Mouse (Mus musculus) common myeloid progenitor, adult 5-6 weeks (primary cell): ENCODE results near the gene Nkd1. TPM values are rescaled to one million over a fixed set of nuclear protein-coding genes. Genes with fewer than 3 reads are reported as not detected.

Source experiments
- ATAC-seq: replicated peaks from 2 replicates; pipeline ENCODE4 v1.8.0; 2016; ENCODE audit warnings: low read depth, mild to moderate bottlenecking, moderate TSS enrichment, inconsistent platforms; ENCODE audit not compliant: poor library complexity, severe bottlenecking
- total RNA-seq: library from RNA; stranded (forward); fragments of 200-1000, 187-1606 nt; gene quantifications from 2 replicates; pipeline ENCODE4 v1.2.3, GENCODE M21; 2017

Nkd1 gene
- total RNA-seq, 1 experiment from 2014 or later: not detected

DNA sequence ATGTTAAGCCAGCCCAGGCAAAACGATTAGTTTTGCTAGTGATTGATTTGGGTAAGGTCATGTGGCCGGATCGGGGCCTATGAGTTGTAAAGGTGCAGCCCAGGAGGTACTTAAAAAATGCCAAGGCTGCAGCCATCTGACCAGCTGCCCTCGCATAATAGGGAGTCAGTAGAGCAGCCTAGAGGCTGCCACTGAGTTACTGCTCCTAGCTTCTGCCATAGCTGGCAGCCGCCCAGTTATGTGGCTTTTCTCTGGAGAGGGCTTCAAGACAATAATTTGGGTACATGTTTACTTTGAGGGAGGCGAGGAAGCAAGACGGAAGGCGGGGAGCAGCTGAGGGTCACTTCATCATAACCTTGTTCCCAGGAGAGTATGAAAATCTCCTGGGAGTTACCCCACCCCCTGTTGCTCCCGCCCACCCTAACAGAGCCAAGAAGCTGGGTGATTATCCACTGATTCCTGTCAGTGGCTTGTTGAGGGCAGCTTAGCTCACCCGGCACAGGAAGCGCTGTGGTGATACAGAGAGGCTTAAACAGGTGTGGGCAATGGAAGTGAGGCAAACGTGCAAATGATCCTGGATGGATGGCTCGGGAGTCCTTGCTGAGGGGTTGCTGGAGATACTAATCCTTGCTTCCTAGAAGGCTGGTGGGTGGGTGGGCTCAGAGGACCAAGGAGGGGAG is 84.3 kb downstream of the Nkd1 start:
- ATAC-seq: peak; percentile 57

DNA sequence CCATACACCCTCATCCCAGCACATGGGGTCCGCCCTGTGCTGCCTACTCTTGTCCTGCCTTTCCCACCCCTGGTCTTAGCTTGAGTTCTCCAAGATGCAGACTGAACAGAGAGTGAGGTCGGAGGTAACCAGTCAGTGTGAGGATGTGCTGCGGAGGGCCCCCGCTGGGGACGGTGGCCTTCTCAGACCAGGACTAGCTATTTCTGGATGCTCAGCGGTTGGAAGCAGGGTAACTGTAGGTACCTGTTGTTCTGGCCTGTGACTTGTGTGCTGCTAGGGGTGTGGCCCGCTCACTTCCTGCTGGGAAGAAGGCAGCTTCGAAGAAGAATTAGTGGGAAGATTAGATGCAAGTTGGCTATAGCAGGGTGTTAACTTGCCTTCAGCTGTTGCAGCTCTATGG is 87.9 kb downstream of the Nkd1 start:
- ATAC-seq: no peak

DNA sequence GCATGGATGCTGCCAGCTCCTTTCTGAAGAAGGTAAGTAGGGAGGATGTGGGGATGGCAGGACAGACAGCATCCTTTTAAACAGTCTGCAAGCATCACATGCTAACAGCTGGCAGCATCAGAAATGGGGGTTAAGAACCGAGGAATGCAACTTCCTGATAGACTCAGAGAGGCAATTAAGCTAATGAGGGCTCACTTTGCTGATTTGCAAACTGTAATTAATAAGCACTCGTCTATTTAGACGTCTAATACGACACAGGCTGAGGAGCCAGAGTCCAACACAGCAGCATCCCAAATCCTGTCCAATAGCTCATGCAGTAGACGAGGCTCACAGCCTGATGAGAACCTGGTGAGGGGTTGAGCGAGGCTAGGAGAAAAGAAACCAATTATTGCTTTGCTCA is 89.1 kb downstream of the Nkd1 start:
- no peak for ATAC-seq

DNA sequence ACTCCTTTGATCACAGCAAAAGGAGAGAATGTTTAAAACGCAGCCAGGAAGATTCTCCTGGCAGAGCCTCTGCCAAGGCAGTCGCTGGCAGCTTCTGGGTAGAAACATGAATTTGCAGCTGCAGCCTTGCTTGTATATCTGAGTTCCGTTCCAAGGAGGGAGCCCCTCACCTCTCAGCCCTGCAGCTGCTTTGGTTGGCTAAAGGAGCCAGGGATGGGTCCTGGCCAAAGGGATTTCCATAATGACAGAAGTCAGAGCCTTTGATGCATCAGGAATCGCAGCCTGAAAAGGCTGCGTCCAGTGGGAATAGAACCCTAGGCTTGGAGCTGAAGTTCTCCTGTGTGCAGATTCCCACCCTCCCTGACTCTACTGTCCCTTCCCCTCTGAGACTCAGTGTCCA is 93.8 kb downstream of the Nkd1 start:
- ATAC-seq: no peak

DNA sequence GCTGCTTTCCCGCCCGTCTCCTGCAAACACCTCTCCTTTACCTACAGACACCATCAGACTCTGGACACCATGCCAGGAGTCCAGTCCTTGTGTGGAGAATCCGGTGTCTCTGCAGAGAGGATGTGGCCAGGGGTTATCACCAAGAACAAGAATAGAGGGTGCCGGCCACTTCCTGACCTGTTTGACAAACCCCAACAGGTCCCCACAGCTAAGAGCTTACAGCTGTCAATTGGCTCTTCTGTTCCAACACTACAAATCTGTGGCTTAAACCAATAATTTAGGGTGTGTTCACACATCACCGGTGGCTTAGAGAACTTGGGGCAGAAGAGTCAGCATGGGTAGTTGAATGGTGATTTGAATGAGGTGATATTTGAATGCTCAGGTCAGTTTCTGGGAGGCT is 97.5 kb downstream of the Nkd1 start:
- ATAC-seq: peak; percentile 43

DNA sequence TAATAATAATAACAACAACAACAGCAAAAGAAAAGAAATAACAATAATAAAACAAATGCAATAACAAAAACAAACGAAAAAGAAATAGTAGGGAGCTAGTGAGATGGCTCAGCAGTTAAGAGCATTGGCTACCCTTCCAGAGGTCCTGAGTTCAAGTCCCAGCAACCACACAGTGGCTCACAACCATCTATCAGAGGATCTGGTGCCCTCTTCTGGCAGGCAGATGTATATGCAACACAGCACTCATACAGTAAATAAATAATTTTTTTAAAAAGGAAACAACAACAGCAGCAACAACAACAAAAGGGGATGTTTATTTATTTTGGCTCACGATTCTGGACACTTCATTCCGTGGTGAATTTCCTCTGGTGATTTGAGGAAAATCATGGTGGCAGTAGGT is 98.4 kb downstream of the Nkd1 start:
- no peak for ATAC-seq

DNA sequence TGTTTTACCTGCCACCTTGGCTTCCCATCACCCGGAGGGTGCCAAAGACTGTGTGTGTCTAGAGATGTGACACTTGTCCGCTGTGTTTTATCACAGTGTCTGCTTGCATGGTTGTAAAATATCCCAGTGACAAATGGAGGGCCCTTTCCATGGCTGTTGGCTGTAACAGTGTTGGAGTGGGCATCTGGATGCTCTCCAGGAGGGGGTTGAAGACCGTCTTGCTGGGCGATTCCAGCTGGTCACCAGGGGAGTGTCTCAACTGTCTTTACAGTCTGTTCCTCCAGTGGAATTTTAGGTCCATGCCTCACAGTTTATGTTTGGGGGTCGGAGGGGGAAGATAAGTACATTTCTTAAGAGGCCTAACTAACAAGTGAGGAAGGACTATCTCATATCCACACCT is 99.8 kb downstream of the Nkd1 start:
- ATAC-seq: no peak

DNA sequence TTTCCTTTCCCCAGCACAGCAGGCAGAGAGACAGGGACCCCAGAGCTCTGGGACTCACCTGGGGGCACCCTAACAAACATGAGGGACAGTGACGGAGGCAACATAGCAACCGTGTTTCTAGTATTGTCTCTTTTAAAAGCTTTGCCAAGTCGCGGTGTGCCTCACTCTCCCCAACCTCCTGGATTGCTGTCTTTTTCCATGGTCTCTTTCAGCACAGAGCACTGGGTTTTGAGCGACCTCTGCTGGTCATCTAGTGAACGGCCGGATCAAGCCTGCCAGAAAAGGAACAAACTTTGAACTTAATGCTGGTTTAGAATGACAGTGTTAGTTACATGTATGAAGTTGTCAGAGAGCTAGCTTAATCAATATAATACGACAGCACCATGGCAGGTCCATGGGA is 100.3 kb downstream of the Nkd1 start:
- peak; percentile 77 for ATAC-seq

DNA sequence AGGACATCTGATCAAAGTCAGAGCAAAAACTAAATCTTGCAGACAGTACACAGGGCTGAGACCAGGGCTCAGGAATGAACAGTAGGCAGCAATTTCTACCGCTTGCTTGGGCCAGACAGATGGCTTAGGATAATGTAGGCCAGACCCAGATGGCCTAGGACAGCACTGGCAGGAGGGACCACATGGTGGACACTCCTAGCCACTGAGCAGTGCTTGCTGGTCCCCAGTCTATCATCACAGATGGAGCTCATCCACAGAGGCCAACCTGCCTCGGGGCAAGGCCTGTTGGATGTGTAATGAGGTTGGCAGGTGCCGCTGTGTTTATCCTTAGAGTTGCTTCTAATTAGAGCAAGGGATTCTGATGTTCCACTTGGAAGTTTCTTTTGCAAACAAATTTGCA is 102.2 kb downstream of the Nkd1 start:
- ATAC-seq: no peak

DNA sequence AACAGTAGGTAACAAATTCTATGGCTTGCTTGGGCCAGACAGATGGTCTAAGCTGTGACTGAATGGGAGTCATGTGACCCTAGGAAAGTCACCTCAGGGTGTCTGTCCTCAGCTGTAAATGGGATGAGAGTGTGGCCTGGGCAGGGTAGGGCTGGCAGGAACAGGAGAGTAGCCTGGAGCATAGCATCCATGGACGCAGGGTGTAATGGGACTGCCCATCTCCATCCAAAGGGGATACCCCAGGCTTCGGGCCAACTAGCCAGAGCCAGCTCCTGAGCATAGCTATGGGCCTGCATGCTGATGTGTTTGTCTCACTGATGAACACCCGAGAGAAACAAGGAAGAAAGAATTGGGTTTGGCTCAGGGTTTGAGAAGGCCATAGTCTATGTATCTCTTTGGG is 103.1 kb downstream of the Nkd1 start:
- no peak for ATAC-seq

DNA sequence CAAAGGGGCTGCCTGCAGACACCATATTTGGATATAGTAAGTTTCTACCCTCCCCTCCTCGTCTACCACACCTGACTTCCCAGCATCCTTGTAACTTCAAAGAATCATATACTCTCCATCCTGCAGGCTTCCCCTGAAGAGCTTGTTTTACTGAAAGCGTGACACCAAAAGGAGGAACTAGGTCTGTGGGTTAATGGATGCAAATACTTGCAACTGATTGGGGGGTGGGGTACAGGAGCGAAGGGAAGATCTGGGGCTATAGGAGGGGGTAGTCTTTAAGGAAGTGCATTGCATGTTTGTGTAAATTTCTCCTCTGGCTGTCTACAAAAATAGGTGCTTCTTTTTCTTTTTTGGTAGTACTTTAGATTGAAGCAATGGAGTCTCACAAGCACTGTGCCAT is 105.3 kb downstream of the Nkd1 start:
- 0 out of 2 replicates have a peak, but pooled peaks have one; percentile 43 for ATAC-seq

DNA sequence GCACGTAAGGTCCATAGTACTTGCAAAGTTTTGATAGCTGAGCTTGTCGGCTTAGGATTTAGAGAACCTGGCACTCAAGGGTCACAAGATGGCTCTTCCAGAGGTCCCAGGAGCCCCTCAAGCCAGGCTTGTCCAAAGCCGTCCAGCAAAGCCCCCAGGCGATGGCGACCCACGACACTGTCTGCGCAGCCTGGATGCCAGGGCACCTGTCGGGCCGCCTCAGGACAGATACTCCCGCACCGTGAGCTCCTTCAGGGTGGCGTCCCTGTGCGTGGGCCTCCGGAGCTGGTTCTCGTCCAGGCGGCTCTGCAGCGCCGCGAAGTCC is 105.7 kb downstream of the Nkd1 start:
- ATAC-seq: no peak

DNA sequence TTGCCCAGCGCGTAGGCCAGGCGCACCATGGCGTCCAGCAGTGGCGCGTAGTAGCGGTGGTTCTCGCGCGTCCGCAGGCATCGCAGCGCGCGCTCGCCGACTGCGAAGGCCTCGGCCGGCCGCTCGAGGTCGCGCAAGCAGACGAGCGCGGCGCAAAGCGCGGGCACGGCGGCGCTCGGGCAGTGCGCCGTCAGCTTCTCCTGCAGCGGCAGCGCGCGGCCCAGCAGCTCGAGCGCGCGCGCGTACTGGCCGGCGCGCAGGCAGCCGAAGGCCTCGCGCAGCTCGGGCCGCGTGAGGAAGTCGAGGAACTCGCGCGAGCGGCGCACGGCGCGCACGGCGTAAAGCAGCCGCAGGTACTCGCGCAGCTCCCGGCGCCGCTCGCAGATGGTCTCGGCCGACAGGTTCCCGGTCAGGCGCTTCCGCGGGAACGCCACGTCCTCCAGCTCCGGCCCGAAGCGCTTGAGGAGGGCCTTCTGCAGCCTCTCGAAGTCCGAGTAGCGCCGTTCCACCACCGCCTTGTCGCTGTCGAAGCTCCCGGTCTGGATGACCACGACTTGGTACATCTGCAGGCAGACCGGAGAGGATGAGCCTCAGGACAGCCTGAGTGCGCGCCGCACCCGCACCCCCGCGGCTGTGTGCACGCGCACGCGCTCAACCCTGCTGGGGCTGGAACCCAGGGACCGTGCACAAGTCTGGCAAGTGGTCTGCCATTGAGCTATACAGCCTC is 106.3 kb downstream of the Nkd1 start:
- ATAC-seq: no peak

DNA sequence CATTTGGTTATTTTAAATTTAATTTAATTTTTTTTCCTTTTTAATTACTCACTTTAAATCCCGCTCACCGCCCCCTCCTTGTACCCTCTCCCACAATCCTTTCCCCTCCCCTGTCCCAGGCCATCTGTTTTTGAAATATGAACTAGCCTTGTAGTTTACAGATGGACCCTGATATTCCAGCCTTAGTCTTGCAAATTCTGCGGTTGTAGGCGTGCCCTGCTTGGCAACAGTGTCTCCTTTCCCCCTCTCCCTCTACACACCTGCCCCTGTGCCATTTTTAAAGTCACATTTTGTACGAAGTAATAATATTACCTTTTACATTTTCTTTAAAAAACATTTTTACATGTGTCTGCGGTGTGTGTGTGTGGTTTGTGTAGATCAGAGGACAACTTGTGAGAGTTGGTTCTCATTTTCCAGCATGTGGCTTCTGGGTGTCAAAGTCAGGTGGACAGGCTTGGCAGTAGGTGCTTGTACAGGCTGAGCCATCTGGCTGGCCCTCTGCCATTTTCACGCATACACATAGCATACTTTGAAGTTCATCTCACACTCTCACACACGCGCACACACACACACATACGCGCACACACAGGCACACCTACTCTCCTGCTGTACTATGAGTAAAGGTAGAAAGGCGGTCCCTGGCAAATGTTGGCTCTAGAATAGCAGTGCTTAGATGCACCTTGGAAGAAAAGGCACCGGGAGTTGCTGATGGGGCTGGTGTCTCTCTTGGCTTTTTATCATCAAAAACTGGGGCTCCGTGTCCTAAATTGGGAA is 107.0 kb downstream of the Nkd1 start:
- no peak for ATAC-seq

DNA sequence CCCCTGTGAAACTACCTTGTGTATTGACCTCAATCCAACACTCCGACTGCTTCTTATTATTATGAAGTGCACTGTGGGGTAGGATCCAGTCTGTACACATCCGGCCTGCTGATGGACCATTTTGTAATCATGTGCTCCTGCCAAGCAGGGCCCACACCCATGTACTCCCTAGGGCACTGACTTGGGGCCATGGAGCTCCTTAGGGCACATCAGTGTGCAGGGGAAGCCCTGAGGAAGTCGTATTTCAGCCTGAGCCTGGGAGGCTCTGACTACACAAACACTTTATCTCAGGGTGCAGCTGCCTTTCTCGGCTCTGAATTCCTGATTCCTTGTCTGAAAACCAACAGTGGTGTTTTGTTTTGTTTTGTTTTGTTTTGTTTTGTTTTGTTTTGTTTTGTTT is 109.1 kb downstream of the Nkd1 start:
- ATAC-seq: no peak

DNA sequence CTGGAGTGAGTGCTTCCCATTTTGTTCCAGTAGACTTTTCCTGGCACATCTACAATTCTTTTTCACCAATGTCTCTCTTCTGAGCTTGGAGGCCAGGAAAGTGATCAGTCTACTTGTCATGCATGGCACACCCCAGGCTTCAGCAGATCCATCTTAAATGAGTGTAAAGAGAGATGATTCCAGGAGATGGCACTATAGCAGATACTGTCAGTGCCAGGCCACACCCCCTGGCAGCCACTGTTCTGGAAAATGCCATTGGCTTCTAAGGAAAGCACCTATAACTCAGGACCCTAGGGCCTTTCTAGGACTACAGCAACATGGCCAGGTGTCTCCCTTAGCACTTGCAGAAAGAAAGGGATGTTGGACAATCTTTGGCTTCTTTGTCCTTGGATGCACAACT is 109.9 kb downstream of the Nkd1 start:
- no peak for ATAC-seq

DNA sequence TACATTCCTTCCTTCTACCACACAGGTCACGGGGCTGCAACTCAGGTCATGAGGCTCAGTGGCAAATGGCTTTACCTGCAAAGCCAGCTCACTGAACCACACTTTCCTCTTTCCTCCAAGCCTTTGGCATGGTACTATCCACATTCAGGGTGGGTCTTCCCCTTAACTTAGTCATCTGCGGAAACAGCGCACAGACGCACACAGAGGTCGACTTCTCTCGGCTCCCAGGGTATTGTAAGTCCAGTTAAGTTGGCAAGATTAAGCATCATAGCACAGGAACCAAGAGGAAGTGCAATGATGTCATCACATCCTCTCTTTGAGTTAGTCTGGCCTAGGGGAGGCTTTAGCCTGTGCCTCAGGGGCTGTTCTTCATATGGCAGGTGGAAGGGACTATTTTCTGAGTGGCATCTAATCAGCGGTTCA is 112.2 kb downstream of the Nkd1 start:
- peak; percentile 34 for ATAC-seq

DNA sequence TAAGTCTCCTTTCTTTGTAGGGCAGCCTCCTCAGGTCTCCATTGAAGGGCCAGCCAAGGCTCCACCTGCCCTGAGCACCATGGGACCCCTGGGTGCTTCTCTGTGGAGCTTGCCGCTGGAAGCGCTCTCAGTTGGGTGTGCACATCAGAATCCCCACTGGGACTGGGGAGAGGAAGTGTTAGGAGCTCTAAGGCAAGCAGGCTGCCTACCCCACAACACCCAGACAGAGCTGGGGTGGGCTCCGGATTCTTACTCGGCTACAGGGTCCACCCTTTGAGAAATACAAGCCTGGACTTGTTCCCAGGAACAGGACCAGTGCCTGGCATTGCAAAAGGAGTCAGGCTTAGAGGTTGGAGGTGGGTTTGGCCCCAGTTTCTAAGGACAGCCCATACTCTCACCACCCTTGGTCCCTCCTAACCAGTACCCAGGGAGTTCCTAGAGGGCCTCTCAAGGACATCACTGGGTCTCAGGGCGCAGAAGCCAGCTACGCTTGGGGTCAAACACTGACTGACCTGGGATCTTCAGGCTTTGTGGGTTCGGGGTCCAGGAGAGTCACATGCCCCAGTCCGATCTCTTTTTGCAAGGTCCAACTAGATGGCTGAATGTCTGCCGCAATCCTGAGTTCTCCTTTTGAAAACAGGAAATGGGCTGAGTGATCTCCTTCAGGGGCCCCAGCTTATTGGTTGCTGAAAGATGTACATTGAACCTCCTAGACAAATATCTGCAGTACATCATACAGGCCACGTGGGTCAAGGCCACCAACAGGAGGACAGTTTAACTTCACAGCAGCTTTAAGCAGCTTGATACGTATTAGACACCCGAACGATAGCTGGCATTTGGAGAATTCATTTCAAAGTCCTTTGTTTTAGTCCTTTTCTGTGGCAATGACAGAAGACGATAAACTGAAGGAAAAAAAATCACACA is 114.6 kb downstream of the Nkd1 start, which contains the start of gene Snx20:
TSS of gene Snx20 (minus strand) at position 655 of the 924 bp plus-strand sequence.
- ATAC-seq: peak; percentile 84

DNA sequence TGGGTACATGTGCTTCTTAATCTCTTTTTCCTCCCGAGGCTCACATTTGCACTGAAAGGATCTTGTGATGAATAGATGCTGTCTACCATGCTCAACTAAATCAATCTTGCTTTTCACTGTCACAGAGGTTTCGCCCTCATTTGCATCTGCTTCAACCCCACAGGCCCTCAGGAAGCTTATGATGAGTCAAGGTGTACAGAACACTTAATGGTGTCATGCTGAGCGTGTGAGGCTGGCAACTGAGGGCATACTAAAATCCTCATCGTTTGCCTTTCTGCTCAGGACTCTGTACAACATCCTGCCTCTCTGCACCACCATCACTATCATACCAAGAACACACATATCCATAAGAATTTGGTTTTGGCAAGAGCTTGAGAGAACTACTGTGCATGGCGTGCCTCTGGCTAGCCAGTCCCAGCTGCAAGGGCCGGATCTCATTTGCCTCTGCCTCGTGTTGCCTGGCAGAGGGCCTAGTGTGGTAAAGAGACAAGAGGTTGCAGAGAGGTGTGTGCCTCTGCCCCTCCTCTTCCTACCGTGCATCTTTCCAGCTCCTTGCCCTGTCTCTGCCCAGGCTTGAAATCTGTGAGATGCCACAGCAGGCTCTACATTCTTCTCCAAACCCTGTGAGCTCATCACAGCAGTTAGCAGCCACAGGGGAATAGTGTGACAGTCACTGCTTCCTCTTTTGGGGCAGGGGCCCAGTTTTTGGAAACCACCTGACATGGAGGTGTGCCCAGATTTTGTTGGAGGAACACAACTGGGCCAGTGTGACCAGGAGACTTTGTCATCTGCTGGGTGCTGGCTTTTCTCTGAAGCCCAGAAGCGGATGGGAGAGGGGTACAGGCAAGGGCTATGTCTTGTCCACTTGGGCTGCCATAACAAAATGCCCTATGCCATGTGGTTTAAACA is 116.2 kb downstream of the Nkd1 start:
- peak; percentile 43 for ATAC-seq
